Mouse (Mus musculus): ENCODE results near the gene Nsmf.
A peak's percentile ranks its signal among the peaks of the same experiment; 100 is the strongest.

Gene Nsmf

DNA sequence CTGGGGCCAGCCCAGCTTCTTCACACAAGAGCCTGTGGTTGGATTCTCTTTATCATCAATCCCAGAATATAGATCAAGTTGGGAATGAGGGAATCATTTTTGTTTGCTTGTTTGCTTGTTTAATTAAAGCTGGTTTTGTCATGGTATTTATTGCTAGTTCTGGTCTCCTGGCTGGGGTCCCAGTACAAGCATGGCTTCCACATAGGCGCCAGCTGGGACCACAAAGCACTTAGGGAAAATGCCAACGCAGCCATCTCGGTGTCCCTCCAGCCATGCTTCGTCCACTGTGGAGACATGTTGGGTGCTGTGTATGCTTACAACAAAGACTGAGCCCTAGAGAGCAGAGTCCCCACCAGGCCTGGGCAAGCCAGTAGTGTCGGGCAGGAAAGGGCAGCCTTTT, 31.4 kb downstream of the Nsmf start:
- DNase-seq (ENCODE audit: low read depth, low spot score): no peak

- no peak for DNase-seq (ENCODE audit: low read depth, low spot score)
Observed at GRCm38 (mm10) chr2:25087842-25088241, 33.7 kb downstream of the Nsmf start.

- no peak for DNase-seq (ENCODE audit: low read depth, low spot score)
Observed at GRCm38 (mm10) chr2:25088636-25089035, 34.5 kb downstream of the Nsmf start.

DNA sequence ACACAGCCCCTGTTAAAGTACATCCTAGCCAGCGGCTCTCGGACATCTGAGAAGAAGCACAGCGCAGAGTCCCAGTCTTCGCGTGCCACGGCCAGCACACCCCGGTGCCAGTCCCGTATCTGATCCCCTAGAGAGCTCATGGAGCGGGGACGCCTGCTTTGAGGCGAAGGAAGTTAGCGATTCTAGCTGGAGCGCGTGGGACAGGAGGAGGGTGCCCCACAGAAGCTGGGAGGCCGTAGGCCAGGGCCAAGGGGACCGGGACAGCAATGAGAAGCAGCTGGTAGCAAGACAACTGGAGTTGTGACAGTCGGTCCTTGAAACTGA, 40.6 kb downstream of the Nsmf start:
- DNase-seq (ENCODE audit: low read depth, low spot score): no peak

DNA sequence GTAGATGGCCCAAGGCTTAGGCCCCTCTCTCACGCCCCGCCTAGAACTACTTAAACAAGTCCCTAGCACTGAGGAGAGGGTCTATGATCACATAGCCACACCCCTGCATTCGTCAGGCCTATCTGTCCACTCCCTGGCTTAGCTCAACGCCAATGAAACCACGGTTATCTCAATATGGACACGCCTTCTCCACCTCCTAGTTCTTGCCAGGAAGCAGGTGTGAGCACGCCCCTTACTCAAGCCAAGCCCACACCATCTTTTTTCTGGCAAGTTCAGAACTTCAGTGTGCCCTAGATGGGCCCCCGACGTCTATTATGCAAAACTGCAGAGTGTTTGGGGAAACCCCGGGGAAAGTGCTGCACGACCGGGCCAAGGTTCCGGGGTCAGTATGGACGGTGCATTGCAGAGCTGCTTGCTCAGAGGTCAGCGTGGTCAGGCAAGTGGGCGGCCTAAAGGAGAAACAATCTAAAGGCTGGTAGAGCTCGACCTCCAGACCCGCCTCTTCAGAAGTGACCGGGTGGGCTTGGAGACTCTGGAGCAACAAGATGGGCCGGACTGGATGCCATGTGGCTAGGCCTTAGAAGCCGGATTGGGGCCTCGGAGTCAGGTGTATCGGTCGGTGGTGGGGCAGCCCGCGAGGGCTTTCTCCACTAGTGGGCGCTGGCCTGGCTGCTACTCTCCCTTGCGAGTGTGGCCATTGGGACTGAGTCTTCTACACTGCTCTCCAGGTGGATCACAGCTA, 41.1 kb downstream of the Nsmf start, which contains the start of gene Noxa1:
TSS of gene Noxa1 (minus strand) at position 41 of the 742 bp plus-strand sequence.
- DNase-seq (ENCODE audit: low read depth, low spot score): no peak

DNA sequence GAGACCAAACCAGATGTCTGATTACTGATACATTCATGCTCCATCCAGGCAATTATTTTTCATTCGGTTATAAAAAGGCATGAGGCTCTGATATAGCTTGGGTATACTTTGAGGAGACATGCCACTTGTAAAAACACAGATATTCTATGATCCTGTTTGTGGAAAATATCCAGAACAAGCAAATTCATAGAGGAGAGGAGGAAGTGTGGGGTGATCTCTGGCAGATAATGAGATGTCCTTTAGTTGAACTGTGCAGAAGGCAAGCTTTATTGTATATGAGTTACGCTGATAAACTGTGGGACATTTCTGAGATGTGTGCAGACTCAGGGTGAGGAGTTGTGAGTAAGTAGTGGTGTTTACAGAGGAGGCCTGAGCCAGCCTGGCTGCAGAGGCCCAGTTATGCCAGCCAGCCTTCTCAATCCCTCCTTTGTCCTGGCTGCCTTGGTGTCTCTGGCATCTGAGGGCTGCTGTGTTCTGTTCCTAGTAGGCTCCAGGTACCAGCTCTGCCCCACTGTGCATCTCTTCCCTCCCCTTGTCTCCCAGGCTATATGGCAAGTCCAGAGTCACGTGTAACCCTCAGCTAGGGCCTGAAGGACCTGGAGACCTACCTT, 44.0 kb downstream of the Nsmf start:
- DNase-seq (ENCODE audit: low read depth, low spot score): no peak

DNA sequence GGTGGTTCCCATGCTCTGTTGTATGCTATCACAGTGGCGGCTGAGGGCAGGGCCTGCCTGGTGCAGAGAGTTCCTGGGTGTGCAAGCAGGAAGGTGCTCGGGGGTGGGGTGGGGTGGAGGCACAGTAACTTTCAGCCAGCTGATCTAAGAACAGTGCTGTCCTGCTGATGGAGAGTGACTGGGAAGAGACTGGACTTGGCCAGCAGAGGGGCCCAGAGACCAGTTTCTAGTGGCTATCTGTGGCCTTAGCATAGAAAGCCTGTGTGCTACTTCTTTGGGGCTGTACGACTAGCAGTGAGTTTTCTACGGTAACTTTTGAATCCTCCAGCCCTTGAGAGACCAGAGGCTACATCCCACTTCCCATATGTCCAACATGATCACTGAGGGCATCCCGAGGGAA, 44.8 kb downstream of the Nsmf start:
- peak; percentile 9 for DNase-seq (ENCODE audit: low read depth, low spot score)

DNA sequence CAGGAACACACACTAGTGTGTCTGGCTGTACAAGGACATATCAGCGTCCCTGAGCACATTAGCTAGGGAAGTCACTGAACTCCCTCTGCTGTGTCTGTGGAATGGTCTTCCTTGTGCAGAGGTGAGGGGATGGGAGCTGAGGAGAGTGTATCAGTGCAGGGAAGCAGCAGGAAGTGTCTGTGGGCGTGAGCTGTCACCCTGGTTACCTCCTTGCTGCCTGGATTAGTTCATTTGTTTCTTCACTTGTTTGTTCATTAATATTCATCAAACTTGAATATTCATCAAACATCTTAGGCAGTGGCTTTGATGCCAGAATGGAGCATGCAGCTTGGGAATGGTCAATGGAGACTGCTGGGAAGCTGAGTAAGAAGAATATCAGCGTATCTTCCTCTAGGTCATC, 45.5 kb downstream of the Nsmf start:
- no peak for DNase-seq (ENCODE audit: low read depth, low spot score)

DNA sequence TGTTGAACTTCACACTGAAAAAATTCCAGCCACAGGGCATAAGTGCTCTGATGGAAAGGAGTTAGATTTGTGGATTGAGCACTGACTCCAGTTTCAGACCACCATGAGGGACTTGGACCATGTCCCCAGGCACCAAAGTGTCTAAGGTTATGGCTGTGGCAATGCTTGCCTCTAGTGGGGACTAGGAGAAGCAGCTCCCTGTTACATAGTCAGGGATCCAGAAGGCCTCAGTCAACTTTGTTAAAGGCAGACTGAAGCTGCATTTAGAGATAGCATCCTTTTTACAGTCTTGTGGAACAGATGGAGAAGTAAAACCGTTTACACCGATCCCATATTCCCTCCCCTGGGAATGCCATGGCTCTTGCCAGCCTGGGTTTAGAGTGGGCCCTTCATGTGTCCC, 50.0 kb downstream of the Nsmf start:
- no peak for DNase-seq (ENCODE audit: low read depth, low spot score)

DNA sequence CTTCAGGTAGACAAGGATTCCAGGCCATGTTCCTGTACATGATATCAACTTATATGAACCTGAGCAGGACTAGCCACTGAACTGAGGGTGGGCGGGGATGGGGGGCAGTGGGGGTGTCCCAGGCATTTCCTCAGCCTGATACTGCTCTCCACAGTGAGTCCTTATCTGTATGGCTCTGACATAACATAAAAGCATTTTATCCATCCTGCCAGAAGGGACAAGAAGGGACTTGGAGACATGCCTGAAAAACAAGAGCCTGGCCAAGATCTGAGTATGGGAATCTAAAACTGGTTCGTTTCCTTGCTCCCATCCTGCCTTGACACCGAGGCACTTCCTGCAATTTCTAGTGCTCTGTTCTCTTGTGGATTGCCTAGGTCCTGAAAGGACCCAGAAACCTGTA, 51.9 kb downstream of the Nsmf start:
- no peak for DNase-seq (ENCODE audit: low read depth, low spot score)

DNA sequence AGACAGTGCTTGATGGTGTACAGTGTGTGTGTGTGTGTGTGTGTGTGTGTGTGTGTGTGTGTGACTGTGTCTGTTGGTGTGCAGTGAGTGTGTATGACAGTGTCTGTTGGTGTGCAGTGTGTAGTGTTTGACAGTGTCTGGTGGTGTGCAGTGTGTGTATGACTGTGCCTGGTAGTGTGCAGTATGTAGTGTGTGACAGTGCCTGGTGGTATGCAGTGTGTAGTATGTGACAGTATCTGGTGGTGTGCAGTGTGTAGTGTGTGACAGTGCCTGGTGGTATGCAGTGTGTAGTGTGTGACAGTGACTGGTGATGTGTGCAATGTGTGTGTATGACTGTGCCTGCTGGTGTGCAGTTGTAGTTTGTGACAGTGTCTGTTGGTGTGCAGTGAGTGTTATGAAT, 55.3 kb downstream of the Nsmf start:
- DNase-seq (ENCODE audit: low read depth, low spot score): no peak

DNA sequence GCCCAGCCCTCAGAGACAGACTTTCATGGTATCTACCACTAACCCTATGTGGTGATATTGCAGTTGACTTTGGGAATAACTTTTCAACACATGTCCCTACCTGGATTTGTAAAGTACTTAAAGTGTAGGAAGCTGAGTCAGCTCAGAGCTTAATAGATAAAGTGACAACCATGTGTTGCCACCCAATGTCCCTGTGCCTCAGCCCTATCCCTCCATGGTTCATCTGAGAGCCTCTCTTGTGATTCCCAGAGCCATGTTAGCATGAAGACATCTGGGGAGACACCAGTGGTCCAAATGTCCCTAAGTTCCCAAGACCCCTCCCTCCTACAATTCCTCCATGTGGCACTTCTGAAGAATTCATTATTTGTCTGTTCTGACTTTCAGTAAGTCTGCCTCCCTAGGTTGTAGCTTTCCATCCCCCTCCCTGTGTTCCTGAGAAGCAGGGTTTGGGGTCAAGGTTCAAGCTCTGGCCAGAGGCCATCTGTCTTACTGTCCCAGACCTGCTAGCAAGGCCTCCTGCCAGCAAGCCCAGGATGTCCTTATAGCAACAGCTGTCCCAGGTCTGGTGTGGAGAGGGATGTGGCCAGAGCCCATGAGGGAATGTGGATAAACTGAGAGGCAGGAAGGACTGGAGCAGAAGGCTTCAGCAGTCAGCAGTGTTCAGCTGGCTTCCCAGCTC, 56.5 kb downstream of the Nsmf start:
- DNase-seq (ENCODE audit: low read depth, low spot score): no peak

- no peak for DNase-seq (ENCODE audit: low read depth, low spot score)
Observed at GRCm38 (mm10) chr2:25111184-25111791, 57.1 kb downstream of the Nsmf start.

Measured in retina, adult 2 months (tissue).